Mouse (Mus musculus) c-Kit-negative CD71-positive TER-119-positive erythroid progenitor cells, embryonic 14.5 days (primary cell): ENCODE measurements around the gene Map3k10.
"Not testable (repeated sequence)": the region's sequence is repeated elsewhere in the genome, so short reads cannot be mapped to it uniquely, and the experiment has no call there.

Experiments used
- DNase-seq: peaks from one replicate; pipeline ENCODE4 v3.0.0-alpha.2; 2013; ENCODE audit warnings: low read depth, low spot score

Map3k10 gene

GRCm38 (mm10) chr7:27654607-27655276 lies 19.7 kb downstream of the Map3k10 start:
- DNase-seq, result peak; percentile 44

GRCm38 (mm10) chr7:27653681-27654437 lies 20.5 kb downstream of the Map3k10 start, which contains the start of gene Ttc9b:
TSS of gene Ttc9b (plus strand) at chr7:27653915.
- DNase-seq, result no peak

DNA sequence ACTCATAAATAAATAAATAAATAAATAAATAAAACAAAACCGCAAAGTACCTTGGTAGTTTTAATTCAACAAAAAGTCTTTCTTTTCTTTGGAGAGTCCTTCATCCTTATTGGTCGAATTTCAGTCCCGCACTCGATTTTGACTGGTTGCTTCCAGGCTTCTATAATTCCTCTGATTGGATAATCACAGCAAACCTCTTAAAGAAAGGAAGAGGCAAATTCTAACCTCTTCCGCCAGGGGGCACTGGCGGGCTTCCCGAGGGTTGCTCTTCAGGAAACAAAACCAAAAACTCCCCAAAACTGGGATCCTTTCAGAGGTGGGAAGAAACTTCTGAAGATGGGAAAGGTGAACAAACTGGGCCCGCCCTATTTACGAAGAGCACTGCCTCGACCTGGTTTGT lies 23.4 kb downstream of the Map3k10 start:
- DNase-seq, result peak; percentile 65

DNA sequence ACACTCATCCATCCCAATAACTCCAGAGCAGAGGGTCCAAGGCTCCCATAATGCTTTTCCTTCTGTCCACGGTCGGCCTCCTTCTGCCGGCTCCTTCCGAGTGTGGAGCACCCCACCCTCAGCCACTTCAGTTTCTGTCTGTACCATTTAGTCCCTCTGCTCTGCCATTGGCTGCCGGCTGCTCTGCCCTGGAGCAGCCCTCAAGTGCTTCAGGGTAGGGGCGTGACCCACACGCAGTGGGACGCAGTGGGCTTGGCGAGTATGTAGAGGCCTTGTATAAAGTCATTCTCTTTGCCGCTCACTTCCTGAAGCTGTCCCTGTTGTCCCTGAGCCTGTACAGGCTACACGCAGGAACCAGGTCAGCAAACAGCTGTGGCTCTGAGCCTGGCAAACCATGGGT lies 24.7 kb downstream of the Map3k10 start:
- no peak for DNase-seq

DNA sequence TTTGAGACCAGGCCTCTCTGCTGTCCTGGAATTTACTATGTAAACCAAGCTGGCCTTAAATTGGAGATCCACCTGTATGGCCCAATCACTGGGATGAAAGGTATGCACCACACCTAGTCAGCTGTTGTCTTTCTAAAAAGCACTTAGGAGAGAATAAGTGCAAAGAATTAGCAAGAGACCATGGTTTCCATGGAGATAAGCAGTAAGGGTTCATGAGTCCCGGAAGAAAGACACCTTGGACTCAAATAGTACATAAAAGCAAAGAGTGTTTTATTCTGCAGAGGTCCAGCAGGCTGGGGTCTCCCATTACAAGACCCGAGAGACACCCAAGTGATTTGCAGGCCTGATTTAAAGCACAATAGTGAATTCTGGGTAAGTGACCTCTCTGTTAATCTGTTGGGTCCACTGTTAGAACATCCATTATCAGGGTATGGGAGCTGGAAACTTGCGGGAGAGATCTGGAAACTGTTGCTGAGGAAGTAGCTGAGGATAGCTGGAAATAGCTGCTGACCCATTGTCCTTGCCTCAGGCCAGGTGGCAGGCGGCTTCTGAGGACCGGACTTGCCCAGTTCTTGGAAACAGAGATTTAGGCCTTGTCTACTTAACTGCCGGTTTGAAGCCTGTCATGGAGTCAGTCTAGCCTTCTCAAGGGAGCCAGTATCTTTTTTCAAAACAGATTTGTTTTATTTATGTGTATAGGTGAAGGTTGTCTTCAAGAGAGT lies 27.0 kb downstream of the Map3k10 start:
- no peak for DNase-seq

DNA sequence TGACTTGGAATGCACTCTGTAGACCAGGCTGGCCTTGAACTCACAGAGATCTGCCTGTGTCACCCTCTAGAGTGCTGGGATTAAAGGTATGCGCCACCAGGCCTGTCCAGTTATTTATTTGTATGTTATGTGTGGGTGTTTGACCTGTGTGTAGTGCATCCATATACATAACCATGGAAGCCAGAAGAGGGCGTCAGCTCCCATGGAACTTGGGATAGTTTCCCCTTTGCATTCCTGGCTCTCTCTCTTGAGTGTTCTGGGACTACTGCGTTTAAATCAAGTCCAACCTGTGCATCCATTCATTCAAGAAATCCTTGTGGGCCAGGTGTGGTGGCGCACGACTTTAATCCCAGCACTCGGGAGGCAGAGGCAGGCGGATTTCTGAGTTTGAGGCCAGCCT lies 27.9 kb downstream of the Map3k10 start:
- no peak for DNase-seq

DNA sequence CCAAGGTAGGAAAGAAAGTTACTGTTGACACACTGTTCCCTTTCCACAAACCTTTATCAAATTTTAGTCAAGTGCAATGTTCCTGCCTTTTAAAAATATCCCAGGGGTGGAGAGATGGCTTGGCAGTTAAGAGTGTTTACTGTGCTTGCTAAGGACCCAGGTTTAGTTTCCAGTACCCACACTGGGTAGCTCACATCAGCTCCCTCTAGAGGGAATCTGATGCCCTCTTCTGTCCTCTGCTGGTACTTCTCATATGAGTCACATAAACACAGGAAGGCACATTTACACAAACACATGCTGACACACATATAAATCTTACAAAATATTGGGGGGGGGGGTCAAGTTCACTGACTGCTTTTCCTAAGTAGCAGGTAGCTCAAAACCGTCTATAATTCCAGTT lies 29.9 kb downstream of the Map3k10 start:
- DNase-seq, result no peak

DNA sequence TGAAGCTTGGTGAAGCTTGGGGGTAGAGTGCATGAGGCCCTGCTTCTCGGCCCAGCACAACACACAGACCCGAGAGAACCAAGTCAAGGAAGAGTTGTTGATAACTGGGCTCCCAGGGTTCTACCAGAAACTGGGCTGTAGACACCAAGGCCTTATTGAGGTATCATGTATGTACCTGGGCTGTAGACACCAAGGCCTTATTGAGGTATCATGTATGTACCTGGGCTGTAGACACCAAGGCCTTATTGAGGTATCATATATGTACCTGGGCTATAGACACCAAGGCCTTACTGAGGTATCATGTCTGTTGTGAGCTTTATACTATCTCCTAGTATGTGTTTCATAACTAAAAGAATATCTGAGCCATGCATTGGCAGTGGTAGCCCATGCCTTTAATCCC lies 39.3 kb downstream of the Map3k10 start:
- not testable (repeated sequence) for DNase-seq

GRCm38 (mm10) chr7:27634691-27635090 lies 39.7 kb downstream of the Map3k10 start:
- no peak for DNase-seq

- DNase-seq, result no peak
Measured at GRCm38 (mm10) chr7:27633166-27633565, 41.2 kb downstream of the Map3k10 start.

DNA sequence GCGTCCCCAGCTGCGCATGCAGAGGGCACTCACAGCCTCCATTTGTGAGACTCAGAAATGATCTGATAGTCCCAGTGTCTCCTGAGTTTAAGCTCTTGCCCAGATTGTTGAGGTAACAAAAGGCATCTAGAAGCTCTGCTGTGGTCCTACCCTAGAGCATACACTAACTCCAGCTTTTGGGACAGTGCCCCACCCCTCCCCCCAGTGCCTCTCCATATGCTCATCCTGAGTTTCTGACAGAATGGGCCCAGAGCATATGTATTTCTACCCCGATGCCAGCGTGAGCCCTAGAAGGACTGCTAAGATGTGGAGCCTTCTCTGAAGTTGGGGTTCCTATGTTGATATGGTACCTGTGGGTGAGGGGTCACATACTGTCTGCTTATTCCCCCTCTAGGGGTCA lies 43.0 kb downstream of the Map3k10 start:
- DNase-seq, result no peak

- not testable (repeated sequence) for DNase-seq
Measured at GRCm38 (mm10) chr7:27628816-27629215, 45.6 kb downstream of the Map3k10 start.

DNA sequence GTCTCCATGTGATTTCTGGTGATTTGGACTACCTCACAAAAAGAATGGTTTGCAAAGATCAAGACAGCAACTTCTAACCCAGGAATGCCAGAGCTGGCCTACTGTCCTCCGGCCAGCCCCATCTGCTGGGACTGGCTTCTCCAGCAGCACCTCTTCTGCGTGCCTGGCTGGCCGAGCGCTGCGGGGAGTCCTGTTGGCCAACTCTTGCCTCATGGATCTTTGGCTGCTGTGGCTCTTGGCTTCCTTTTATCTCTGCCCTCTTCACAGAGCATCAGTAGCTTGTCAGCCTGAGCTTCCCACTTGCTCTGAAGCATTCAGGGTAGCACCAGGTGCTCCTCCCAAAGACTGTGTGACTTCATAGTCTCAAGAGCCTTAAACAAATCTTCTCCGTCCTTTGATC lies 46.2 kb downstream of the Map3k10 start:
- DNase-seq, result no peak

- DNase-seq, result no peak
Measured at GRCm38 (mm10) chr7:27627707-27628106, 46.7 kb downstream of the Map3k10 start.

- no peak for DNase-seq
Measured at GRCm38 (mm10) chr7:27624967-27625366, 49.4 kb downstream of the Map3k10 start.

GRCm38 (mm10) chr7:27622234-27622633 lies 52.2 kb downstream of the Map3k10 start:
- DNase-seq, result no peak

DNA sequence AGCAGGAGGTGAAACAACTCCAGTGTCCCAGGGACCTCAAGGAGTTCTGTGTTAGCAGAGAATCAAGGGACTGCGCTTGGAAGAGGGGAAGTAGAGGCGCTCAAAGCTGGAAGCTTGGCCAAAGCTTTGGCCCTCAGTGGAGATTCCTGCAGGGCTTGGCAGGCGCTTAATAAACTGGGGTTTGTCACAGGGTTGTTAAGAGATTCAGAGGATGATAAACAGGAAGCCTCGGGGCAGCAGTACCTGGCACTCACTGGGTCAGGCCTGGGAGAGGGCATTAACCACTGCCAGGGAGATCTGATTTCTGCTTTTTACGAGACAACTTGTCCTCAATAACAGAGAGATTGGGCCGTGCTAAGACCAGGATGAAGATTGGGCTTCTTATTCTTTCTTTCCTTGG lies 53.4 kb downstream of the Map3k10 start:
- DNase-seq, result no peak

DNA sequence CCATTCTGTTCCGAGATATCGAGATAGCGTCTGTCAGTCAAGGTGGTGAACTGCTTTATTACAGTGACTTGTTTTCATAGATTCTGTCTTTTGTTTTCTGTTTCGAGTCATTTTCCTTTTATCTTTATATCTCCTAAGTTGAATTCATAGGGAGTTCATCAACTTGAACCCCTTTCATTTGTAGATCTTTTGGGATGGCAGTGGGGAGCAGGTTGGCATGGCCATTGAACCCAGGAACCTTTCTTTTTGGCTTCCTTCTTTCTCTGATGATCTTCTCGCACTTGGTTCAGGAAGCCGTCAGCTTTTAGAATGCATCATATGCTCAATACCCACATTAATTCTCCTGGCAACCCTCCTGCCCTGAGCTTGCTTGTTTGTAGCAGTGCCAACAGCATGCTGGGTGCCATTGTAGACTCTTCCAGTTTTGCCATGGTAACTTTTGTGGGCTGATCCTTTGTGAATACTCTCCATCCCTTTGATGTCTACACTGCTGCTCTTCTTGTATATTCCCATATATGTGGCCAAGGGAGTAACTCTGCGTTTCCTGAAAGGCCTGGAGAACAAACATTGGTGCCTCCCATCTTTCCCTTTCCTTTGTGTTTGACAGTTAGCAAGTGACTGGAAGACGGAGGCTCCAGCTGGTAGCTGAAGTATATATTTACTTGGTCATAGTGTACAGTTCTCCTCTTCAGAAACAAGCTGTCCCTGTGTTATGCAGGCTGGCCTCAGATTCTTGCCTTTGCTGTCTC lies 60.5 kb downstream of the Map3k10 start:
- no peak for DNase-seq

DNA sequence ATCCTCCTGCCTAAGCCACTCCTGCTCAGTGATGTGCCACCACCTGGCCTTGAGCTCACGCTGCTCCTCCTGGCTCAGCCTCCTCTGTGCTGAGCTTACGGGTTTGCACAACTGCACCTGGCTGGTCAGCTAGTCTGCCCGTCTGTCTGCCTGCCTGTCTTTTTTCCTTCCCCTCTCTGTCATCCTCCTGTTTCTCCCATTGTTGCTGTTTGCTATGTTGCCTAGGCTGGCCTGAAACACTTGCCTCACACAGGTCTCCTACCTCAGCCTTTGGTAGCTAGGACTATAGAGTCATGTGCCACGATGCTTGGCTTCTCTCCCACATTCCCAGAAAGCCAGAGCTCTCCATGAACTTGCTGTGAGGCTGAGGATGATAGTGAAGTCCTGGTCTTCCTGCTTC lies 61.5 kb downstream of the Map3k10 start:
- DNase-seq, result no peak

- no peak for DNase-seq
Measured at GRCm38 (mm10) chr7:27610871-27611270, 63.5 kb downstream of the Map3k10 start.

GRCm38 (mm10) chr7:27610370-27610769 lies 64.0 kb downstream of the Map3k10 start:
- DNase-seq, result no peak

GRCm38 (mm10) chr7:27609688-27610087 lies 64.7 kb downstream of the Map3k10 start:
- DNase-seq, result no peak
